Mouse (Mus musculus) embryo, embryonic 11 days (tissue): ENCODE measurements around the gene Itga7.

Experiments used
- DNase-seq: peaks from one replicate; pipeline ENCODE4 v3.0.0-alpha.2; 2015

Gene Itga7

GRCm38 (mm10) chr10:128933574-128933973 lies at the start of gene Itga7:
TSS of gene Itga7 (plus strand) at chr10:128933818.
- peak; percentile 74 for DNase-seq

- DNase-seq, result peak; percentile 93
These were observed 44.4 kb upstream of the Itga7 start for GRCm38 (mm10) chr10:128888941-128889827.

- no peak for DNase-seq
These were observed 43.8 kb upstream of the Itga7 start for GRCm38 (mm10) chr10:128889846-128890245.

GRCm38 (mm10) chr10:128890383-128891295 lies 43.0 kb upstream of the Itga7 start:
- peak; percentile 59 for DNase-seq

GRCm38 (mm10) chr10:128891296-128892094 lies 42.1 kb upstream of the Itga7 start, which contains the start of gene Gdf11:
TSS of gene Gdf11 (minus strand) at chr10:128891718.
- peak; percentile 94 for DNase-seq

- DNase-seq, result no peak
These were observed 41.4 kb upstream of the Itga7 start for GRCm38 (mm10) chr10:128892246-128892645.

- peak; percentile 92 for DNase-seq
These were observed 38.2 kb upstream of the Itga7 start for GRCm38 (mm10) chr10:128895437-128895836.

GRCm38 (mm10) chr10:128895952-128896693 lies 37.5 kb upstream of the Itga7 start:
- DNase-seq, result no peak

GRCm38 (mm10) chr10:128896807-128897206 lies 36.8 kb upstream of the Itga7 start:
- DNase-seq, result no peak

GRCm38 (mm10) chr10:128897501-128897900 lies 36.1 kb upstream of the Itga7 start:
- DNase-seq, result no peak

- DNase-seq, result no peak
These were observed 33.7 kb upstream of the Itga7 start for GRCm38 (mm10) chr10:128899759-128900490.

- DNase-seq, result no peak
These were observed 32.9 kb upstream of the Itga7 start, which contains the start of gene Cd63 for GRCm38 (mm10) chr10:128900698-128901097. TSS of gene Cd63 (plus strand) at chr10:128900989.

- DNase-seq, result no peak
These were observed 32.2 kb upstream of the Itga7 start for GRCm38 (mm10) chr10:128901409-128901808.

- no peak for DNase-seq
These were observed 31.1 kb upstream of the Itga7 start for GRCm38 (mm10) chr10:128902409-128902988.

- DNase-seq, result no peak
These were observed 28.8 kb upstream of the Itga7 start for GRCm38 (mm10) chr10:128904812-128905211.

GRCm38 (mm10) chr10:128908778-128909448 lies 24.7 kb upstream of the Itga7 start:
- peak; percentile 35 for DNase-seq

GRCm38 (mm10) chr10:128909567-128910028 lies 24.0 kb upstream of the Itga7 start:
- DNase-seq, result peak; percentile 91

- DNase-seq, result peak; percentile 72
These were observed 23.4 kb upstream of the Itga7 start for GRCm38 (mm10) chr10:128910066-128910841.

GRCm38 (mm10) chr10:128911430-128911829 lies 22.2 kb upstream of the Itga7 start:
- DNase-seq, result no peak
